Mouse (Mus musculus): ENCODE data around the gene Map1lc3a. TPM values are rescaled to one million over a fixed set of nuclear protein-coding genes. Genes with fewer than 3 reads are reported as not detected.

Gene Map1lc3a
- 631 and 685 TPM in 2 replicates for polyA plus RNA-seq (2015; fragmentation: Nextera tagmentation; extraction: Ambion mirVana)

DNA sequence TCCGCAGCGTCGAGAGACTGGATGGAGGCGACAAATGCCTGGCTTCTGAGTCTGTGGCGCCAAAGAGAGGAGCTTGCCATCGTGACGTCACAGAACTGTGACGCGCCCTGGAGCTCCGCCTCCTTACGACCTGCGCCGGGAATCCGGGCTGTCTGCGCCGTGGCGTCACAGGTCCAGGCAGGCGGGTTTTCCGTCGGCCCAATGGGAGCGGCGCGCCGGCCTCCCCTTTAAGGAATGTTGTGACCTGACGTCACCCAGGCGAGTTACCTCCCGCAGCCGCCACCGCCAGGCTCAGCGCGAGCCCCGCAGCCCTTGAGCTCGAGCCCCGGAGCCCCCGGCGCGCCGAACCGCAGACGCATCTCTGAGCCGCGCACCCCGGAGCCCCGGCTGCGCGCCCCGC is at the start of gene Map1lc3a:
Gene Map1lc3a, plus strand, starts transcription at position 103 of the 400 bp plus-strand sequence.
- Histone ChIP-seq H3K27me3 (no peaks in the 10 kb centered on the region), H3K27ac (replicated peaks) (peak within 1 kb of the TSS; percentile 92), H3K4me3 (peak within 1 kb of the TSS; percentile 85), H3K36me3 (peaks cover 7% of the 10 kb centered on the region; the same call in 1 of the 2 replicates), H3K9ac (peak within 1 kb of the TSS; percentile 88), H3K4me1 (replicated peaks) (peaks cover 15% of the 10 kb centered on the region), H3K4me2 (peak within 1 kb of the TSS; percentile 80), H3K9me3 (no peaks in the 10 kb centered on the region)
- peak; percentile 94 for ATAC-seq (ENCODE audit: low FRiP score, low read depth)
- WGBS, result under 1% methylated on average over 47 of the region's 47 CpGs

DNA sequence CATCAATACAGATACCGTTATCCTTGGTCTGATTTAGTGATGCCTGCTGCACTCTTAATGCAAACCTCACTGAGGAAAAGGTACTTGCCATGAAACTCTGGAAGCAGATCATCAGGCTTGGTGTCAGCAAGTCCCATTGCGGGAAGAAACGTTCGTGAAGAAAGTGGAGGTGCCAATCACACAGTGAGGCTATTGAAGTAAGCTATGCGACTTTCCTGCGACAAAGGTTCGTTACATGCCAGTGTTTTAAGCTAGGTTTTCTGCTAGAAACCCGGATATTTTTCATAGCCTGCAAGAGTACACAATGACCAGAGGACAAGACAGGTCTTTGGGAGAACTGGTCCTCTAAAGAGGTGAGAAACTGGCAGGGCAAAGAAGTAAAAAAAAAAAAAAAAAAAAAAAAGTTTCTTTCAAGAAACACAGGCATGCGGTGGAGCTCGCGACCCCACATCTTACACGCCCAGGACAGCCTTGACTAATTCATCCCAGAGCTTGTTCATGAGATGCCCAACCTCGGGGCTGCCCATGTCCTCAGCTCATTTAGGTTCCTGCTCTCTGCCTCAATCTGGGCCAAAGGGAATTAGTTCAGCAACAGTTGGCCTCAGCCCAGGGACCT is 40.2 kb upstream of the Map1lc3a start:
- Histone ChIP-seq H3K4me3 (peak overlapping the region; percentile 73), H3K36me3 (no peaks in the 10 kb centered on the region), H3K9me3 (no peaks in the 10 kb centered on the region), H3K9ac (peak overlapping the region; percentile 86), H3K4me1 (replicated peaks) (peaks cover 31% of the 10 kb centered on the region), H3K27me3 (no peaks in the 10 kb centered on the region), H3K4me2 (peak overlapping the region; percentile 94), H3K27ac (replicated peaks) (peak overlapping the region; percentile 94)
- ATAC-seq (ENCODE audit: low FRiP score, low read depth), result peak; percentile 94
- 3% methylated on average over 13 of the region's 13 CpGs for WGBS

DNA sequence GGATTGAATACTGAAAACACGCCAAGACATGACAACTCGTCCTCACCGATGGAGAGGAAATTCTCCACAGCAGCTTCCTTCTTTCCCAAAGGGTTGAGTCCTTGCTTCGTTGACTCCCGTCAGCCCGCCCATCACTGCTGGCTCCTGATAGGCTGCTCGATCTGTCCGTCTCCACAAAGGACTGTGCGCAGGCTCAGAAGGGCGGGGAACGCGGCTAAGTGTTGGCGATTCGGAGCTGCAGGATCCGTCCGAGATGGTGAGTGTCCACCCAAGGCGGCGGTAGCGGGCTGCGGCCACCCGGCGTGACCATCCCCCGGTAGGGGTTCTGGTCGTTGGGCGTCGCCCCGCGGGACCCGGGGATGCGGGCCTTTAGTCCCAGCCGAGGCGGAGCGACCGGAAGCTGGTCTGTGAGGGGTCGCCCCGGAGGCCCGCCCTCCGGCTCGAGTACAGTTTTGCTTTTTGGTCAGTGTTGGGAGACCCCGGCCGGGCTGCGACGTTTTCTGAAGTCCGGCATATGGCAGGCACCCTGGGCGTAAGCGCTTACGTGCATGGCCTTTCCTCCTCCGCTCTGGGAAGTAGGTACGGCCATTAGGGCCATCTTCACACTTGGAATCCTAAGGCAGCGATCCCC is 39.6 kb upstream of the Map1lc3a start, which contains the start of gene Dynlrb1:
Gene Dynlrb1, plus strand, starts transcription at position 172 of the 631 bp plus-strand sequence.
- under 1% methylated on average over 50 of the region's 50 CpGs for WGBS
- peak; percentile 100 for ATAC-seq (ENCODE audit: low FRiP score, low read depth)

DNA sequence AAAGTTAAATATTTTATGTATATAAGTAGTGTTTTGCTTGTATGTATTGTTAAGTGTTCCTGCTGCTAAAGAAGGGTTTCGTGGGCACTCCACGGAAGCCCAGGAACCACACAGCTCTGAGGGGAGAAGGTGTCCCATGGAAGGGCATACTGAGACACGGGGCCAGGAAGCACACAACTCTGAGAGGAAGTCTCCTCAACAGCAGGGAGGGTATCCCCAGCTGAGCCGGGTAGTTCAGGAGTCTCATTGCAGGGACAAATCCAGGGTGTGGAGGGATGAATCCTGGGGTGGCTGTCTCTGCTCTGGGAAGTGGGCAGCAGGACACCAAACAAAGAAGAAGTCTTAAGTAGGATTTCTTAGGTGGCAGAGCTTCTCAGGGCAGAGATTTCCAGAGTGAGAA is 38.8 kb upstream of the Map1lc3a start:
- ATAC-seq (ENCODE audit: low FRiP score, low read depth), result no peak
- WGBS, result 14% methylated on average over 4 of the region's 4 CpGs
- H3K27me3 ChIP-seq, result no peaks in the 10 kb centered on the region
- no peak overlapping the region; the same call in 1 of the 2 replicates for H3K27ac ChIP-seq (replicated peaks)
- peak overlapping the region; percentile 86 for H3K9ac ChIP-seq
- peak overlapping the region; percentile 94 for H3K4me2 ChIP-seq
- H3K36me3 ChIP-seq, result no peaks in the 10 kb centered on the region
- peaks cover 31% of the 10 kb centered on the region for H3K4me1 ChIP-seq (replicated peaks)
- H3K9me3 ChIP-seq, result no peaks in the 10 kb centered on the region
- peak overlapping the region; percentile 73 for H3K4me3 ChIP-seq

More for the DNA sequence above, 39.6 kb upstream of the Map1lc3a start, which contains the start of gene Dynlrb1:
- H3K4me1 ChIP-seq (replicated peaks), result peaks cover 31% of the 10 kb centered on the region
- H3K4me3 ChIP-seq, result peak within 1 kb of the TSS; percentile 73
- peak within 1 kb of the TSS; percentile 94 for H3K4me2 ChIP-seq
- H3K9me3 ChIP-seq, result no peaks in the 10 kb centered on the region
- no peaks in the 10 kb centered on the region for H3K36me3 ChIP-seq
- H3K9ac ChIP-seq, result peak within 1 kb of the TSS; percentile 86
- H3K27me3 ChIP-seq, result no peaks in the 10 kb centered on the region
- peak within 1 kb of the TSS; percentile 94 for H3K27ac ChIP-seq (replicated peaks)

DNA sequence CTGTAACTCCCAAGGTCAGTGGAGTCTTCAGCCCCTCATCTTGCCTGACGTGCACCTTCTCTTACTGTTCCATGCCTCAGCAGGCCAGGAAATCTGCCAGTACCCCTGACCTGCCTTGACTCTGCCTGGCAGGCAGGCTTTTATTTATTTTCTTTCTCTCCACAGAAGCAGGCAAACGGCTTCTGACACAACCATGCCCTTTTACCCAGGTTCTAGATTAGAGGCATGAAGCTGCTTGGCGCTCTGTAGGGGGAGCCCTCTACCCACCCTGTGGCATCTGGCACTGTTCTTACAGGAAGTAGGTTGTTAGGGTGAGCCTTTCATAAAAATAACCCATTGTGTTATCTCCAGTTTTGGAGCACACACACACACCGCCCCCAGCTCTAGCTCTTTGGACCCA is 35.2 kb upstream of the Map1lc3a start:
- H3K4me2 ChIP-seq, result no peak overlapping the region
- no peaks in the 10 kb centered on the region for H3K27me3 ChIP-seq
- H3K9ac ChIP-seq, result no peak overlapping the region
- no peak overlapping the region for H3K27ac ChIP-seq (replicated peaks)
- no peak overlapping the region for H3K4me3 ChIP-seq
- 77% methylated on average over 4 of the region's 4 CpGs for whole genome bisulfite sequencing
- no peak for ATAC-seq (ENCODE audit: low FRiP score, low read depth)
- H3K36me3 ChIP-seq, result peaks cover 32% of the 10 kb centered on the region
- H3K9me3 ChIP-seq, result no peaks in the 10 kb centered on the region
- H3K4me1 ChIP-seq (replicated peaks), result peaks cover 25% of the 10 kb centered on the region

DNA sequence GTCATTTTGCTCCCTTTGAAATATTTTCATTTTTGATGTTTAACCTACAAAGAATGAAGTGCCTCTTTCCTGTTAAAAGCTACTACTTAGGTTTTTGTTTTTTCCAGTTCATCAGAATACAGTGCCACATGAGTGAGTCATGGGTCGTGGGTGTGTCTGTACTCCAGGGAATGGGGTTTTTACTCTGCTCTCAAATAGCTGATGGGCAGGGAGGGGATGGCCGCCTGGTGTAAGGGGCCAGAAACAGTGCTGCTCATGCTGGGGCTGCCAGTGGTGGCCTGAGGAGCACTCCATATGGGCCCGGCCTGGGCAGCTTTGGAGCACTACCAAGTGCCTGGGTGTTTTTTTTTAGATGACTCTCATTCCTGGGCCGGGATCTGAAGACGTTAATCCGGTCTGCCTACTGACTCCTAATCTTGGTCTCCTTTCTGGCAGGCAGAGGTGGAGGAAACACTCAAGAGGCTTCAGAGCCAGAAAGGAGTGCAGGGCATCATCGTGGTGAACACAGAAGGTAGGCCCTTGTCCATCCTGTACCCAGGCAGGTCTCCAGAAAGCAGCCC is 33.7 kb upstream of the Map1lc3a start:
- H3K4me2 ChIP-seq, result no peak overlapping the region
- H3K4me3 ChIP-seq, result no peak overlapping the region
- no peak for ATAC-seq (ENCODE audit: low FRiP score, low read depth)
- H3K4me1 ChIP-seq (replicated peaks), result peaks cover 21% of the 10 kb centered on the region
- H3K9me3 ChIP-seq, result no peaks in the 10 kb centered on the region
- H3K9ac ChIP-seq, result no peak overlapping the region
- 92% methylated on average over 7 of the region's 7 CpGs for WGBS
- no peaks in the 10 kb centered on the region for H3K27me3 ChIP-seq
- peaks cover 46% of the 10 kb centered on the region for H3K36me3 ChIP-seq
- H3K27ac ChIP-seq (replicated peaks), result no peak overlapping the region

DNA sequence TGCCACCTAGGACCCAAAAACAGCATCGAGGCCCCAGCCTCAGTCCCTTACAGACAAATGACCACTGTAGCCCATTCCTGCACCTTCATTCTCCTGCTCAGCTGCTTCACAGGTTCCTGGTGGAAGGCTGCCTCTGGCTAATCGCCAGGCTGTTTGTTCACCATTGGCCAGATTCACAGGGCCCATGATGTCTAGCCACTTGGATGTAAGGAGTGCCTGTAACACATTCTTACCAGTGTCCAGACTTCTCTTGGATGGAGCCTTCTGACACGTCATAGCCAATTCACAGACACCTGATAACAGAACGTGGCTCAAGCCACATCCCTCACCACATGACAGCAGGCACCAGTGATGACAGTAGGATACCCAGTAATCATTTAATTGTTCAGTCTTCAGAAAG is 29.9 kb upstream of the Map1lc3a start:
- Histone ChIP-seq H3K36me3 (peaks cover 84% of the 10 kb centered on the region), H3K4me1 (replicated peaks) (no peaks in the 10 kb centered on the region), H3K4me2 (no peak overlapping the region), H3K4me3 (no peak overlapping the region), H3K9ac (no peak overlapping the region), H3K27ac (replicated peaks) (no peak overlapping the region), H3K9me3 (no peaks in the 10 kb centered on the region), H3K27me3 (no peaks in the 10 kb centered on the region)
- 94% methylated on average over 4 of the region's 4 CpGs for WGBS
- ATAC-seq (ENCODE audit: low FRiP score, low read depth), result no peak

DNA sequence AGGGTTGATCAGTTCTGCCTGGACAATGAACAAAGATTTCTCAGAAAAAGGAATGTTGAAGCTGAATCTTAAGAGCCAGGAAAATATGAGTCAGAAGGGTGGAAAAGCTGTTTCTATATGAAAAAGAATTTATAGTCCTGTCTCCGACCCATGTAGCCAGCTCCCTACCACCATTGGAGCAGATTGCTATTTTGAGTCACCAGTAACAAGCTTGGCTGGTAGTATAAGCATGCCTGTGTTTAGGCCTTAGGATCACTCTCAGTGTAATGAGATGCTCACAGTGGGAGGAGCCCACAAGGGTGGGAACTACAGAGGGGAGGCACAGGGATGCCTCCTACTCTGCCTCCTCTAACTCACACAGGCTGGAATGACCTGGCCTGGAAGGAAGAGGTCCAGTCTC is 27.9 kb upstream of the Map1lc3a start:
- no peak for ATAC-seq (ENCODE audit: low FRiP score, low read depth)
- Histone ChIP-seq H3K4me3 (no peak overlapping the region), H3K36me3 (peaks cover 85% of the 10 kb centered on the region), H3K27me3 (no peaks in the 10 kb centered on the region), H3K9ac (no peak overlapping the region), H3K4me1 (replicated peaks) (no peaks in the 10 kb centered on the region), H3K27ac (replicated peaks) (no peak overlapping the region), H3K4me2 (no peak overlapping the region), H3K9me3 (no peaks in the 10 kb centered on the region)
- WGBS, result 92% methylated on average over 1 of the region's 1 CpGs

DNA sequence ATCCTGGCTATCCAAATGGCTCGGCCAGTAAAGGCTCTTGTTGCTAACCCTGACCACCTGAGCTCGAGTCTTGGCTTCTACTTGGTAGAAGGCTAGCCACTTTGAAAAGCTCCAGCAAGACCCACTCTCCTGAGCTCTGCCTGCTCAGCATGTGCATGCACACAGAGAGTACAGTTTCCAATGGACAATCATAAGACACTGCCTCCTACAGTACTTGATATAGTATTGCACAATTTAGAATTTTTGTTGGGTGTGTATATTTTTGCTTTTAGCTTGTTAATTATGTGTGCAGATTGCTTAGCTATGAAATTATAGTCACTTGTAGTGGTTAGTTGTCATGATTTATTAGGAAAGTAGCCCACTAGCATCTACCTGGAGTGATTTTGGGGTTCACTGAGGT is 27.4 kb upstream of the Map1lc3a start:
- H3K27ac ChIP-seq (replicated peaks), result no peak overlapping the region
- H3K4me1 ChIP-seq (replicated peaks), result no peaks in the 10 kb centered on the region
- no peaks in the 10 kb centered on the region for H3K27me3 ChIP-seq
- H3K9ac ChIP-seq, result no peak overlapping the region
- 85% methylated on average over 2 of the region's 2 CpGs for WGBS
- no peaks in the 10 kb centered on the region for H3K9me3 ChIP-seq
- H3K4me3 ChIP-seq, result no peak overlapping the region
- H3K36me3 ChIP-seq, result peaks cover 80% of the 10 kb centered on the region
- no peak for ATAC-seq (ENCODE audit: low FRiP score, low read depth)
- H3K4me2 ChIP-seq, result no peak overlapping the region

DNA sequence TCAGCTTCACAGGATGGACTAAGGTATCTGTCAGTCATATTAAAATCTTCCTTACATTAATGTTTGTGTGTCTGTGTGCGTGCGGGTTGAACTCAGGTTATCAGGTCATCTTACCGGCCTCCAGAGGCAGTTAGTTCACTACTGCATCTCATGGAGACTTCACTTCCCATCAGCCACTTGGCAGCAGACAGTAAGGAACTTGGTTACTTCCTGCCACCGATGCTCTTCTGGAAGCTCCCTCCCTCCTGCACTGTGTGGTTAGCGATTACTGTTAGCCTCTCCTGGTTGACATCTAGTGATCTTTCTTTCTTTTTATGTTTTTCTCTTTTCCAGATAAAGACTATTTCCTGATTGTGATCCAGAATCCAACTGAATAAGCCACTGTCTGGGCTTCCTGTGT is 26.5 kb upstream of the Map1lc3a start:
- Histone ChIP-seq H3K9ac (no peak overlapping the region), H3K4me3 (no peak overlapping the region), H3K4me2 (no peak overlapping the region), H3K4me1 (replicated peaks) (no peaks in the 10 kb centered on the region), H3K27me3 (no peaks in the 10 kb centered on the region), H3K9me3 (no peaks in the 10 kb centered on the region), H3K36me3 (peaks cover 72% of the 10 kb centered on the region), H3K27ac (replicated peaks) (no peak overlapping the region)
- WGBS, result 96% methylated on average over 5 of the region's 5 CpGs
- no peak for ATAC-seq (ENCODE audit: low FRiP score, low read depth)

DNA sequence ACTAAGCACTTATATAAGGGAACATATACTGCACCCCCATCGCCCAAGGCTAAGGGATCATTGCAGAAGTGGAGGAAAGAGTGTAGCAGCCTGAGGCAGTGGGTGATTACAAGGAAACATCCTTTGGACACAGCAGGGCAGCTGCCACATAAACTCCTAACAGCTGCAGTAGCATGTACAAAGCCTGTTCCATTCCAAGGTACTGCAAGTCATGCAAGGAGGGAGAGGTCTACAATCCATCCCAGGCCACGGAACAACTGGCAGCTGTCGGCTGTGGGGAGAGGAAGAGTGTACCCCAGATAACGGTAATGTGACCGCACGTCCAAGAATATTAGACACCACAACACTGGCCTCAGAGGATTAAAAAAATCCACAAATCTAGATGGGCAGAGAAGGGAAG is 10.6 kb upstream of the Map1lc3a start:
- no peak overlapping the region for H3K4me2 ChIP-seq
- H3K36me3 ChIP-seq, result no peaks in the 10 kb centered on the region
- no peaks in the 10 kb centered on the region for H3K9me3 ChIP-seq
- H3K27ac ChIP-seq (replicated peaks), result no peak overlapping the region
- WGBS, result 91% methylated on average over 6 of the region's 6 CpGs
- ATAC-seq (ENCODE audit: low FRiP score, low read depth), result no peak
- no peaks in the 10 kb centered on the region for H3K27me3 ChIP-seq
- H3K9ac ChIP-seq, result no peak overlapping the region
- no peaks in the 10 kb centered on the region for H3K4me1 ChIP-seq (replicated peaks)
- no peak overlapping the region for H3K4me3 ChIP-seq

DNA sequence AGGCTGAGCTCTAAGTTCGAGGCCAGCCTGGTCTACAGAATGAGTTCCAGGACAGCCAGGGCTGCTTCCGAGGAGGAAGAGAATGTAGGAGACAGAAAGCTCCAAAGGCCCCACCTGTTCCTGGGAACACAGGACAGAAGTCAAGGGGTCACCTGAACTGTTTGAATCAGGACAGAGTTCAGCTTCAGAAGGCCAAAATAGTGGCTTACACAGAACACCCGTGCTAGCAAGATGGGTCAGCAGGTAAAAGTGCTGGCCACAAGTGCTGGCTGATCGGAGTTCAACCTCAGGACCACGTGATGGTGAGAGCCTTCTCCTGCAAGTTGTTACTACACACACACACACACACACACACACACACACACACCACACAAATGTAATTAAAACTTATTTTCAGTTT is 9.2 kb upstream of the Map1lc3a start:
- Histone ChIP-seq H3K4me1 (replicated peaks) (no peaks in the 10 kb centered on the region), H3K27me3 (no peaks in the 10 kb centered on the region), H3K9ac (no peak overlapping the region), H3K4me3 (no peak overlapping the region), H3K27ac (replicated peaks) (no peak overlapping the region), H3K9me3 (no peaks in the 10 kb centered on the region), H3K4me2 (no peak overlapping the region), H3K36me3 (no peaks in the 10 kb centered on the region)
- no peak for ATAC-seq (ENCODE audit: low FRiP score, low read depth)
- WGBS, result 88% methylated on average over 5 of the region's 5 CpGs

All from hindbrain, embryonic 15.5 days (tissue).